Mouse (Mus musculus): ENCODE data around the gene Acod1.

The Acod1 gene

DNA sequence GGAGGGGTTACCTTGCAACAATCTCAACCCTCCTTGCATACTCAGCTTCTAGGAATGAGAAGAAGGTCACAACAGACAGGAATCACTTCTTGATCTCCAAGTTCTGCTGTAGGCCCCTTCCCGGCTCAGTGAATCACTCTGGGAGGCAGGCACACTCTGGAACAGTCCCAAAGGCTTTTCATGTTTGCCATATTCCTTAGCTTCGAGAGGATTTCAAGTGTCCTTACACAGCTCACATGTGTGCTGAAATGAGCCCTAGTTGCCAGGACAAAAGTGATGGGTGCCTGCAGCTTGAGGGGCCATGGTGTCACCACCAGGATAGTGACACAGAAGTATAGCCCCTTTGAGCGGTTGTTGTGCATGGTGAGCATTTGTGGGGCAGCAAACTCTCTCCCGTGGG lies 26.0 kb downstream of the Acod1 start:
- no peak for ATAC-seq (ENCODE audit: low TSS enrichment)

DNA sequence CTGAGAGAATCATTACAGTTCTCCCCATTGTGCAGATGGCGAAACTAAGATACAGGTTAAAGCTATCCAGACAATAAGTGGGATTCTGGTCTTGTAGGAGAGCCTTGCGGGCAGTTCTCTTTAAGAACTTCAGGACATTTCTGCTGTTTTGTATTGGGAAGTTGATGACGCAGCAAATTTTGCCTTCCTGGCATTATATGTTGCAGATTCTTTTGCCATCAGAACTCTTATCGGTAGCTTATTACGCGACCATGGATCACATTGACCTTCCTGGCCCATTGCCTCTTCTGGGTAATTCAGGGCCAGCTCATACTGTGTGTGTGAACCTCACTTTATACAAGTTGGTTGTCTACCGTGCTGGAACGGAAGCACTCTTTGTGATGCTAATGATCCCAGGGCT lies 27.0 kb downstream of the Acod1 start:
- no peak for ATAC-seq (ENCODE audit: low TSS enrichment)

DNA sequence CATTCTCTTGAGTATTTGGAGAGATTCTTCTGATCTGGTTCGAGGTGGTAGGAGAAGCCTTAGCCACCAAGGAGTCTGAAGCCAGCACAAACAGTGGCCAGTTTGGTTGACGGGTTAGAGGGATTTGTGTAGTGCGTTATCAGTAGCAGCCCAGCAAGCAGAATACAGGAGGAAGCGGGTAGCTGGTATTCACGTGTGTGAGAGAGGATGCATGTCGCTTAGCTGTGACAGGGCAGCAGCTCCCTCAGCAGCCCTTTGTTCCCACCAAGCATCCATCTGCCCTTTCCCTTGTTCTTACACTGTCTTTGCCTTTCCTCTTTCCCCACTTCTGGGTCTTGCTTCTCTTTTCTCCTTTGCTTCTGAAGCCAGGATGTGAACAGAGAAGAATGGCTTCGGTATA lies 28.4 kb downstream of the Acod1 start:
- ATAC-seq (ENCODE audit: low TSS enrichment): no peak

DNA sequence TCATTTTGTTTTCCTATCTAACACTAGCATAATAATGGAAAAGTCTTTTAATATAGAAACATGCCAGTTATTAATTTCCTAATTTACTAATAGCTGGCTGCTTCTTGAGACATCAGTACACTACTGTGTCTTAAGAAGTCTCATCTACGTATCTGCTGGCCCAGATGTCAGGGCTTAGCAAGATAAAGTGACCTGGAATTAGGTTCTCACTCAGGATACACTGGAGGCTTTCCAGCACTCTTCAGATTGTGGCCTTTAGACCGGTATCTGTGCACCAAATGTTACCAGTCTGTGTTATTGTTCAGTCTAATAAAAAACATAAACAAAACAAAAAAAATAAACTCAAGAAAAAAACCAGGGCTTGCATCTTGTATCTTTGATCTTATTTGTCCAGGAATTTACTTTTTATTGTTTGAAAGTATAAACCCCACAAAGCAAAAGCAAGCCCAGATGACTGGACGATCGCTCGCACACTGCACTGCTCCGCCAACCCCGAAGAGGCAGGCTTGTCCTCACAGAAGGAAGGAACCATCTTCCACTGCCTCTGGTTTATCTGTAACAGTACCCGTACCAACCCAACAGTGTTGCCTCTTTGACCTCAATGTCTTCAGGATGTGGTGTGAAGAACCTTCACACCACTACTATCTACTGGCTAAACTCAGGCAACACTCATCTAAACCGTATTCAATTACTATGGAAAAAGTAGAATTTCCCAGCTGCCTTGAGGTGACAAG lies 30.7 kb downstream of the Acod1 start:
- no peak for ATAC-seq (ENCODE audit: low TSS enrichment)

DNA sequence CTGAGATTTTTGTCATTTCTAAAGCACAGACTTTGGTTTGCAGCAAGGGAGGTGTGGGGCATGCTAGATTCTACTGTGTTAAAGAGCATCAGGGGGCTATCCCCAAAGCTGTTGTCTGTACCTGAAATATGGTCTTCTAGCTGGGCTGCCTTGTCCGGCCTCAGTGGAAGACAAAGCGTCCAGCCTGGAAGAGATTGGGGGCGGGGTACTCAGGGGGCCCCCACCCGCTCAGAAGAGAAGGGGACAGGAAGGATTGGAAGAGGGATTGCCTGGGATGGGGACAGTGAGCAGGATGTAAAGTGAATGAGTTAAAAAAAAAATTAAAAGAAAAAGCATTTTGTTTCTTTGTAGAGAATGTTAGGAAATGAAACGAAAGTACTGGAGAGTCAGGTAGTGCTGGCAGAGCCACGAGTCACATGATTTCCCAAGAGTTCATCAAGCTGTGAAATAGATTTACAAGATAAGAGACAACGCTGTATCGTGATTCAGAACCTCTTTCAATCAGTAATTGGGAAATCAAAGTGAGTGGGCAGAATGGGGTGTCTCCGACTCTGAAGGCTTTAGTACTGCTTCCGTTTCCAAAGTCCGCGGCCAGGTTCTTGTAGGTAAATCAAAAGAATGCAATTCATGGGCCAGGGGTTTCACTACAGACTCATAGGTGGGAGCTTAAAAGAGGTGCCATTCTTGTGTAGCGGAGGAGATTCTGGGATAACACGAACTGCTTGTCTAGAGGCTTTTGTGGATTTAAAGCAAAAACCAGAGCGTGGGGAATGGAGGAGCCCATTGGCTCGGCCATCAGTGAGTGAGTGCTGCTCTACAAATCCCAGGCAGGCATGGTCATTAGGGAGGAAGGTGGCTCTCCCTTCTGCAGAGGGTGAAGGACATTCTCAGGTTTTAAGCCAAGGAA lies 31.5 kb downstream of the Acod1 start:
- ATAC-seq (ENCODE audit: low TSS enrichment): peak; percentile 39; the same call in 1 of the 2 replicates

DNA sequence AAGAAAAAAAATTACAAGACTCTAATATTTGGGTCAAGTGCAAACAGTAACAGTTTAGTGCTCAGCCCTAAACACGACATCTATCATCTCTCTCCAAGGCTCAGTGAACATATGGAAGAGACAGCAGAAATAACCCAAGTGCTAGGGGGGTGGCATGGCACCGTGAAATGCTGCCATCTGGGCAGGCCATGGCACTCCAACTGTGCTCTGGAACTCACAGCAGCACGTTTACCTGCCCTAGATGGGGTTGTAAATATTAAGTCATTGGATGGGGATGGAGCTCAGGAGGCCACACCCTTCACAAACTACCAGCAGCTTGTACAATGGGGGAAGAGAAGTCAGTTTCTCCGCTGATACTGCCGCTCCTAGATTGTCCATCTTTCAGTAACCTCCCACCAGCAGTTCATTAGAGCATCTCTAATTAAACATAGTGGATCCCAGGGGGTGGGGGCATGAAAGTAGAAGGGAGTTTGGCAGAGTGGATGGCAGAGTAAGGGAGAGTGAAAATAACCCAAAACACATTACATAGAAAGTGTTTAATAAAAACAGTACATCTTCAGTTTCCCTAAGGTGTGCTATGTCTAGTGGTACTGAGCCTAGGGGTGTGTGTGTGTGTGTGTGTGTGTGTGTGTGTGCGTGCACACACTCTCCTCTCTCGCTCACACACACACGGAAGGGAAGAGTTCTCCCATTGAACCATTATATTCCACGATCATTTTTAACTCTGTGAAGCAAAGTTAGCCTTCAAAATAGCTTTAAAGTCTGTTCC lies 32.6 kb downstream of the Acod1 start:
- peak; percentile 82 for ATAC-seq (ENCODE audit: low TSS enrichment)

DNA sequence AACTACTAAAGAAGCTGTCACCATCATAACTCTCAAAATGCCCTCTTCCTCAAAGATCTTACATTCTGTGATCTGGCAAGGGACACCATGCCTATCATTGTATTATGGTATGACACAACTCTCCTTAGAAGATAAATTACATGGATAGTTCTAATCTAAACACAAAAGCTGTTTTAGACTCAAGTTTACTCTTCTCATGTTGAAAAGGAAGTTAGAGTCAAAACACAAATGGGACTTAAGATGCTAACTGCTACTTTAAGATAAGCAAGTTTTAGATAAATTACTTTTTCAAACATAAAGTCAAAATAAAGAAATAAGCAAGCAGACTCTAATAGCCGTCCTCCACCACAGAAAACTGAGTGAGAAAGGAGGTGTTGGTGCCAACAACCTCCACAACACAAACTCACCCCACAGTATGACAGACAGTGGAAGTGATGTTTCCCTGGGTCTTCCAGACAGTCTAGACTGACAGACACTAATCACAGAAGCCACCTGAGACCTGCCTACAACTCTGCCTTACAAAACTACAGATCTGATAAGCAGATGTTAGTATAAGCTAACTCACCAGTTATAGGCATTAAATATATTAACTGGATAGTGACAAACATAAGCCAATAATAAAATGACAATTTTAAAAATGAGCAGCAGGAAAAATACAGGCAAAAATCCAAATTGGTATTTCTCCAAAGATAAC lies 39.2 kb downstream of the Acod1 start:
- no peak for ATAC-seq (ENCODE audit: low TSS enrichment)

DNA sequence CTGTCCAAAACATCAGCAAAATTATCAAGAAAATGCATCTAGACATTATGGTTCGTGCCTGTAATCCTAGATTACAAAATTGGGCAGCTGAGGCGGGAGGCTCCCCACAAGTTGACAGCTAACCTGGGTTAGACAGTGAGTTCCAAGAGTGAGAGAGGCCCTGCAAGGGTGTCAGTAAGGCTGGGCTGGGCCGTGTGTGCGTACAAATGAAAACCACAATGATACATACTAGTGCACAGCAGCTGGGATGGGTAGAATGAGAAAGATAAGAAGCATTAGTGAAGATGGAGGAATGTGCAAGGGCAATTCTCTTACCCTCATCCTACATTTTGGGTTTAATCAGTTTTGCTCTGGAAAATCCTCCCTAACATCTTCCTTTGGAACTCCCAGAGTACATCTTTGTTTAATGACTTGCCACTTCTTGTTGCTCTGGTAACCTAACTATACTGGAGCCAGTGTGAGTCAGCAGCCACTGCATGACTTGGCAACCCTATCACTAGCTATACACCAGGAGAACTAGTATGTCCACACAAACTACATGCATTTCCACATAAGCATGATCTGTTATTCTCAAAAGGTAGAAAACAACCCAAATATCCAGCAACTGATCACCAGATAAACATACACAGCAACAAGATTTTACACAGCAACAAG lies 40.0 kb downstream of the Acod1 start:
- peak; percentile 79 for ATAC-seq (ENCODE audit: low TSS enrichment)

DNA sequence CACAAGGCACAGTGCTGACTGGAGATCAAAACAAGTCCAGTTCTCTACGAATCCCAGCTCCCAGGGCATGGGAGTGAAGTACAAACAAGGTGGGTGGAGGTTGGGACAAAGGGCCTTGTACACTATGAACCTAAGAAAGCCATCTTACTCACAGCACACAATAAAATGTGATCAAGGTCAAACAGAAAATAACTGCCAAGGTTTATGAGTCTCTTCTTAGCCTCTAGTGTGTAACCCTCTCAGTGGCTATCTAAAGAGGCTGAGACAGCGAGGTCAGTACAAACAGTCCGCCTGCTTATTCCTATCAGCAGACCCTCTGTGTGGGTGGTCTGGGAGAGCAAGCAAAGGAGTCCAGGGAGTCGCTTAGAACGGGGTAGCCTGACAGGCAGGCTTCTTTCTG lies 41.1 kb downstream of the Acod1 start:
- ATAC-seq (ENCODE audit: low TSS enrichment): no peak

DNA sequence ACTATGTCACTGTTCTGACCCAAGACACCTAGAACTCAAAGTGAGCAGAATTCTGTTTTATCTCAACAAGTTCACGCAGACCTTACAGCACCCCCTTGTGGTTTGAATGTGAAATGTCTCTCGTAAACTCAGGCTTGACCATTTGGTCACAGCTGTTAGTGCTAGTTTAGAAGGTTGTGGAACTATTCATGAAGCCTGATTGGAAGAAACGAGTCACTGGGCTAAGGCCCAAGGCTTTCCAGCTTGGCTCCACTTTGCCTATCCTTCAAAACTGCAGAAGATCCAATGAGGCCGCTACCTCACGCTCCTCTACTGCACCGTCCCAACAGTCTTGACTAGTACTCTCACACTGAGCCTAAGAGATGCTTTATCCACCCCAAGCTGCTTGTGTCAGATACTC lies 41.8 kb downstream of the Acod1 start:
- ATAC-seq (ENCODE audit: low TSS enrichment): 0 out of 2 replicates have a peak, but pooled peaks have one; percentile 18

DNA sequence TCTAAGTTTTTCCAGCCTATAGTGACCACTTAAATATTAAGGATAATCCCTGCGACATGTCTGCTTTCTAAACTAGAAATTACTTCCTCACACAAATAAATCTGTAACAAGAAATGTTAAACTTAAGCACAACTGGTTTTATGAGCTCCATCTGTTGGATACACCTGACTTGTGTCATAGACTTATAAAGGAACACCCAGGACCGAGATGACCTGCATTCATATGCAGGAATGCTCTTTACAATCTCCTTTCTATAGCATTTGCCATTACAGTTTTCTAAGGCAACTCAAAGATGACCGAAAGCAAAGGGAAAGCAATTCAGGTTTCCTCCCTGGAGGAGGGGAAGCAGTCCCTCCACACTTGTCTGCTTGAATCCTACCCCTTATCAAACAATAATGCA lies 46.5 kb downstream of the Acod1 start:
- ATAC-seq (ENCODE audit: low TSS enrichment): no peak

DNA sequence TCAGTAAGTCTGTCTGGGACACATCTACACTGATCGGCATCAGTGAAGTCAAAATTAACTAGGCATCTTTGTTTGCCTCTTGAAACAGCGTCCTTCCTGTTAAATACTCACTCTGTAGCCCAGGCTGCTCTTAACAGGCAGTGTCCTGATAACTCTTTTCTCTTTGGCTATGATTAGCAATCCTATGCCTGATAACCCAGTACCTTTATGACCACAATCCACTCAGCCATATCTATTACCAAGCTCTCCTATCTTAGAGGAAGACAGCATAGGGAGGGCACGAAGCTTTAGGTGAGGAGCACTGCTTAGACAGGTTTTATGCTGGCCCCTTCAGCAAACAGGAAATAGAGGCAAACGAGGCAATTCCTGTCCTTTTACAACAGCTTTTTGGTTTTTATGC lies 46.9 kb downstream of the Acod1 start:
- no peak for ATAC-seq (ENCODE audit: low TSS enrichment)

DNA sequence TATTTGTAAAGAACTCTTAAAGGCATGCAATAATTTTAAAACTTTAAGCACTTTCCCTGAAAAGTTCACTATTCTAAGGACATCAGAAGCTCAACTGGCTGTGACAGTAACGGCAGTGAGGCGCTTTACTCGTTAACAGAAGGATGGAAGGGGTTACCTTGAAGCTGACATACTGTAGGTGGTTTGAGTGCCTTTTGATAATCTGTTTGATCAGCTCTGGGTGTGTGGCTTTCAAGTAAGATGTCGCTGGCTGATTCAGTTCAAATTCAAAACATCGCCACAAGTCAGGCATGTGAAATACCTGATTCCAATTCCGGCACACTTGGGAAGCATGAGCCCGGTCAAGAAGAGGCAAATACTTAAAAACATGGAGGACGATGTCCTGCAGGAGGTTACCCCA lies 48.3 kb downstream of the Acod1 start:
- ATAC-seq (ENCODE audit: low TSS enrichment): no peak

DNA sequence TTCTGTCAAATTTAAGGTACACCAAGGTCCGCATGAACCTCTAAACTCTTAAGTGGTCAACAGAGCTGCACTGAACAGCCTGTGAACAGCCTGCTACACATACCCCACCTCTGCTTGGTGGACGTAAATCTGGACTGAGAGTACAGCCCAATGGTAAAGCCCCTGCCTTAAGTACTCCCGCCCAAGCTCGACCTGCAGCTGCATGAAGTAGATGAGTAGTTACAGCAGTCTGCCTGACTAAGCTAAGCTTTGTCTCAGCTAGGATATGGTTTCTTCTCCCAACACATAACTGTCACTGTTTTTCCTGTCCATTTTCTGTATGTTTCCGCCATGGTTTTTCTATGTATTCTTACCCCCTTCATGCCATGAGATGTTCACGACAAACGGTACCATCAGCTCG lies 49.0 kb downstream of the Acod1 start:
- ATAC-seq (ENCODE audit: low TSS enrichment): no peak

DNA sequence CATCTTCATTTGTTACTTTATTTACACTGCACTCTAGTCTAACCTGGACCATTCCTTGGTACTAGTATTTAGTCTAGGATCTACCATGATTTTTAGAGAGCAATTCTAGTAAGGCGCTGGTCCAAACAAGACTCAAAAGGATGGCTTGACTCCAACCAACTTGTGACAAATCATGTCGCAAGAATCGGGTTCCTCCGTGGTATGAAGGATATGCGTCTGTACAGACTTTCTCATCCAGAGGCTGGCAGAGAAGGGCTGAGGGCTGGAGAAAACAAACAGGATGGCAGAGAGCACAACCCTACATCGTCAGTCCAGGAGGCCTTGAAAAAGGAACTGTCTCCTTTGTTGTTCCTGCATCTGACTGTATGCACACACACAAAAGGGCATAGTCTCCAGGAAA lies 49.8 kb downstream of the Acod1 start:
- no peak for ATAC-seq (ENCODE audit: low TSS enrichment)

DNA sequence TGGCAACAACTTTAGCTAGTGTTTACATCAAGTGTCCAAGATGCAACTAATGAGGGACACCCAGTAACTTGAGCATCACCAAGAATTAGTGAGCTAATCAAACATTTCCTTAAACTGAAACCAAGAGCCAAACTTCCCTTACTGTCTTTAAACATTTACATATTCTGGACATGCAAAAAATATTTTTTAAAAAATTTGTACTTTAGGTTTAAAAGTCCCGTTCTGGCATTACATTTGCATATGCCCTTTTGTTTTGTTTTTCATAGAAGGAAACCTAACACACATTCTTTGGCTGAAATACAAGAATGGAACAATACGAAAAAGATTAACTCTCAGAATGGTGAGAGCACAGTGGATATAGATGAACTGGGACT lies 51.4 kb downstream of the Acod1 start:
- no peak for ATAC-seq (ENCODE audit: low TSS enrichment)

DNA sequence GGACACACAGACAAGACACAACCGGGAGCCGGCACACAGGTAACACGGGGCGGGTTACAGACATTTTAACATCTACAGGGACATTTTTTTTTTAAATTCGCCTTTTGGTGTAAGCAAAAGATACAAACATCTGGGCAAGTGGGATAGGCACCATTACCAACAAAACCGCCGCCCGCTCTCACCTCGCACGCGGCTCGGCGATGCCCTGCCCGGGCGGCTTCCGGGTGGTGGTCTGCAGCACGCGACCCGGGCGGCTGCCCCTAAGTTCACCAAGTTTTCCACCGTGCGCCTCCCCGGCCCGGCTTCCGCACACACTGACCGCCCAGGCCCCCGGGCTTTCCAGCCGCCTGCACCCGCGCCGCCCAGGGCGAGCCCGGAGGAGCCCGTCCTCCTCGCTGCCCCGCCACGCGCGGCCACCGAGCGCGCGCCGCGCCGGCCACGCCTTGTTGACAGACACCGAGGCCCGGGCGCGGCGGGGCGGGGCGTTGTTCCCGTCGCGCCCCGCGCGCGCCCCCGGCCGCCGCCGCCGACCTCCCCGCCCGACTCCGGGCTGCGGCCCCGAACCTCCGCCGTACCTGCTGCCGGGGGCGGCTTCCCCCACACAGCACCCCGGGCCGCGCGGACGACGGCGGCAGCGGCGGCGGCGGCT lies 51.9 kb downstream of the Acod1 start:
- peak; percentile 76 for ATAC-seq (ENCODE audit: low TSS enrichment)

DNA sequence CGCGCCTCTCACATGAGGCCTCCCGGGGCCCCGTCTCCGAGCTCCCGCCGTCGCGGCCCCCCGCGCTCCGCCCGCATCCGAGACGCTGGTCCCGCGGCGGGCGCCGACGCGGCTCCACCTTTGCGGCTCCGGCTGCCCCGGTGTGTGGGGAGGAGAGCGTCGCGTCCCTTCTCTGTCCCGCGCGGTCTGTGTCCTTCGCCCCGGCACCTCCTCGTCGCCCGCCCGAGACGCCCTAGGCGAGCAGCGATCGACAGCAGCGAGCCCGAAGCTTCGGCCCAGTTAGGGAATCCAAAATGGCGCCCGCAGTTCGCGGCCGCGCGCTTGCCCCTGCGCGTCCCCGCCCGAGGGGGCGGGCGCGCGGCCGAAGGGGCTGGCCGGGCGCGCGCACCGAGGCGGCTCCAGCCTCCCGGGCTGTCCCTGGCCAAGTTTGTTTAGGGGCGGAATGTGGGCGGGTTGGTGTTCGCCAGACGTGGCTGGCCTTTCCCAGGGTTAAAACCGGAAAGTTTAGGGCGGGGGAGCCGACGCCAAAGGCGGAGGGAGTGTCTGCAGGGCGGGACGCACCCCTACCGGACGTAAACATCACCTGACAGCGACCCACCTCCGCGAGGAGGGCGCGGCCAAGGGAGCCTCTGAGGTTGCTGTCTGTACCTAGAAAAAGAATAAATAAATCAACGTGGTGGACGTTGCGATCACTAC lies 52.6 kb downstream of the Acod1 start, which contains the start of gene Fbxl3:
Fbxl3 (minus strand) TSS at position 329 of the 696 bp plus-strand sequence.
- peak; percentile 61 for ATAC-seq (ENCODE audit: low TSS enrichment)

DNA sequence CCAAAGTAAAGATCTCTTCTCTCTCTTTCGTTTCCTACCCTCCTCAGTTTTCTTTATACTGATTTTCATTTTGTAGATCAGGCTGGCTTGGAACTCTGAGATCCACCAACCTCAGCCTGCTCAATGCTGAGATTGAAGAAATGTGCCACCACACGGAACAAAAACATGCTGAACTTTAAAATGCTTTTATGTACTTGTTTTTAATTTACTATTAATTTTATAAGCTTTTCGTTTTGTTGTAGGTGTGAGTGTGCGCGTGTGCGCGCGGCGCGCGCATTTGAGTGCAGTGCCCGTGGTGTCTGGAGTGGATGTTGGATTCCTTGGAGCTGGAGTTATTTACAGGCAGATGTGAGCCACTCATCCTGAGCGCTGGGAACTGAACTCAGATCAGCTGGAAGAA lies 53.5 kb downstream of the Acod1 start:
- no peak for ATAC-seq (ENCODE audit: low TSS enrichment)

DNA sequence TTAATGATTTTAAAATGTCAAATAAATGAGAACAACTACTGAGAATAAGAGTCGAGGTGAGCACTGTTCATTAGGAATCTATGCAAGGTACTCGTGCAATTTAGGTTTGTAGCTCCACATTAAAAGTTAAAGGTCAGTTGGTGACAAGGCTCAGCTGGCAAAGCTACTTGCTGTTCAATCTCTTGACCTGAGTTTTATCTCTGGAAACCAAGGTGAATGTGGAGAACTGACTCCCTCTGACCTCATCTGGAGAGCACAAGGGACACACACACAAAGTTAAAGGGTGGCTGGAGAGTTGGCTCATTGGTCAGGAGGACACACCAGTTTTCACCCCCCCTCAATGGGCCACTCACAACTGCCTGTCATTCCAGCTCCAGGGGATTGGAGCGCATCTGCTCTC lies 54.4 kb downstream of the Acod1 start:
- no peak for ATAC-seq (ENCODE audit: low TSS enrichment)

Data from frontal cortex, adult (tissue).